Mouse (Mus musculus): ENCODE results near the gene Prpf6. TPM values are rescaled to one million over a fixed set of nuclear protein-coding genes. Genes with fewer than 3 reads are reported as not detected.

Prpf6 gene
- polyA plus RNA-seq, 1 experiment from 2014 or later = 79.3 TPM

GRCm38 (mm10) chr2:181598454-181599351 is 7.0 kb downstream of the Prpf6 start, which contains the start of gene Samd10:
Samd10 (minus strand) TSS chr2:181599212.
- Histone ChIP-seq H3K9ac (replicated peaks) (peak within 1 kb of the TSS; percentile 69), H3K4me3 (replicated peaks) (peak within 1 kb of the TSS; percentile 67), H3K27ac (0 out of 2 replicates have a peak within 1 kb of the TSS, but pooled peaks have one; percentile 23), H3K27me3 (peaks cover 27% of the 10 kb centered on the region), H3K4me1 (replicated peaks) (peaks cover 27% of the 10 kb centered on the region), H3K4me2 (peak within 1 kb of the TSS; percentile 87), H3K36me3 (no peaks in the 10 kb centered on the region), H3K9me3 (no peaks in the 10 kb centered on the region)
- WGBS = 2% methylated on average over 71 of the region's 71 CpGs
- no peak for ATAC-seq (ENCODE audit: insufficient number of reproducible peaks, insufficient read depth, low FRiP score, low TSS enrichment, low read depth)

- peak overlapping the region; percentile 88; the same call in 1 of the 2 replicates for H3K9ac ChIP-seq (replicated peaks)
- H3K9me3 ChIP-seq = no peaks in the 10 kb centered on the region
- H3K4me2 ChIP-seq = peak overlapping the region; percentile 77
- H3K4me3 ChIP-seq (replicated peaks) = peak overlapping the region; percentile 93
- peaks cover 27% of the 10 kb centered on the region for H3K4me1 ChIP-seq (replicated peaks)
- peak overlapping the region; percentile 77; the same call in 1 of the 2 replicates for H3K27ac ChIP-seq
- peaks cover 27% of the 10 kb centered on the region for H3K27me3 ChIP-seq
- 55% methylated on average over 6 of the region's 6 CpGs for WGBS
- ATAC-seq (ENCODE audit: insufficient number of reproducible peaks, insufficient read depth, low FRiP score, low TSS enrichment, low read depth) = no peak
- no peaks in the 10 kb centered on the region for H3K36me3 ChIP-seq
Measured at GRCm38 (mm10) chr2:181600226-181600758, 8.6 kb downstream of the Prpf6 start.

GRCm38 (mm10) chr2:181600828-181601750 is 9.4 kb downstream of the Prpf6 start:
- H3K27ac ChIP-seq = peak overlapping the region; percentile 77
- H3K36me3 ChIP-seq = 0 out of 2 replicates have a peak, but pooled peaks cover 5% of the 10 kb centered on the region
- no peaks in the 10 kb centered on the region for H3K9me3 ChIP-seq
- peaks cover 27% of the 10 kb centered on the region for H3K4me1 ChIP-seq (replicated peaks)
- 1% methylated on average over 57 of the region's 57 CpGs for WGBS
- peaks cover 27% of the 10 kb centered on the region for H3K27me3 ChIP-seq
- ATAC-seq (ENCODE audit: insufficient number of reproducible peaks, insufficient read depth, low FRiP score, low TSS enrichment, low read depth) = peak; percentile 95
- peak overlapping the region; percentile 88 for H3K9ac ChIP-seq (replicated peaks)
- peak overlapping the region; percentile 93 for H3K4me3 ChIP-seq (replicated peaks)
- peak overlapping the region; percentile 77 for H3K4me2 ChIP-seq

- no peak for ATAC-seq (ENCODE audit: insufficient number of reproducible peaks, insufficient read depth, low FRiP score, low TSS enrichment, low read depth)
- peaks cover 27% of the 10 kb centered on the region for H3K4me1 ChIP-seq (replicated peaks)
- WGBS = 24% methylated on average over 10 of the region's 10 CpGs
Measured at GRCm38 (mm10) chr2:181601751-181602145, 10.1 kb downstream of the Prpf6 start.

GRCm38 (mm10) chr2:181602367-181602766 is 10.7 kb downstream of the Prpf6 start:
- Histone ChIP-seq H3K4me3 (replicated peaks) (peak overlapping the region; percentile 93), H3K4me2 (peak overlapping the region; percentile 77)

More at GRCm38 (mm10) chr2:181601751-181602145, 10.1 kb downstream of the Prpf6 start:
- H3K36me3 ChIP-seq = 0 out of 2 replicates have a peak, but pooled peaks cover 5% of the 10 kb centered on the region
- H3K27me3 ChIP-seq = peaks cover 27% of the 10 kb centered on the region
- no peaks in the 10 kb centered on the region for H3K9me3 ChIP-seq
- peak overlapping the region; percentile 88 for H3K9ac ChIP-seq (replicated peaks)
- peak overlapping the region; percentile 72 for H3K27ac ChIP-seq
- peak overlapping the region; percentile 77 for H3K4me2 ChIP-seq
- peak overlapping the region; percentile 93 for H3K4me3 ChIP-seq (replicated peaks)

GRCm38 (mm10) chr2:181618761-181619495 is 27.3 kb downstream of the Prpf6 start:
- Histone ChIP-seq H3K9ac (replicated peaks) (no peak overlapping the region), H3K9me3 (no peaks in the 10 kb centered on the region), H3K27ac (no peak overlapping the region), H3K4me3 (replicated peaks) (no peak overlapping the region), H3K4me2 (no peak overlapping the region), H3K36me3 (peaks cover 73% of the 10 kb centered on the region), H3K27me3 (no peaks in the 10 kb centered on the region), H3K4me1 (replicated peaks) (no peaks in the 10 kb centered on the region)
- no peak for ATAC-seq (ENCODE audit: insufficient number of reproducible peaks, insufficient read depth, low FRiP score, low TSS enrichment, low read depth)
- 80% methylated on average over 5 of the region's 5 CpGs for WGBS

More at GRCm38 (mm10) chr2:181602367-181602766, 10.7 kb downstream of the Prpf6 start:
- 79% methylated on average over 4 of the region's 4 CpGs for WGBS
- Histone ChIP-seq H3K36me3 (0 out of 2 replicates have a peak, but pooled peaks cover 5% of the 10 kb centered on the region), H3K27me3 (peaks cover 27% of the 10 kb centered on the region), H3K9ac (replicated peaks) (no peak overlapping the region), H3K27ac (no peak overlapping the region), H3K9me3 (no peaks in the 10 kb centered on the region), H3K4me1 (replicated peaks) (peaks cover 27% of the 10 kb centered on the region)
- ATAC-seq (ENCODE audit: insufficient number of reproducible peaks, insufficient read depth, low FRiP score, low TSS enrichment, low read depth) = no peak

- no peaks in the 10 kb centered on the region for H3K4me1 ChIP-seq (replicated peaks)
- H3K36me3 ChIP-seq = peaks cover 72% of the 10 kb centered on the region
- H3K9me3 ChIP-seq = no peaks in the 10 kb centered on the region
- H3K9ac ChIP-seq (replicated peaks) = no peak overlapping the region
- no peak overlapping the region for H3K4me2 ChIP-seq
- no peak for ATAC-seq (ENCODE audit: insufficient number of reproducible peaks, insufficient read depth, low FRiP score, low TSS enrichment, low read depth)
- no peaks in the 10 kb centered on the region for H3K27me3 ChIP-seq
- H3K4me3 ChIP-seq (replicated peaks) = no peak overlapping the region
- no peak overlapping the region for H3K27ac ChIP-seq
Measured at GRCm38 (mm10) chr2:181623401-181623800, 31.7 kb downstream of the Prpf6 start.

- Histone ChIP-seq H3K27me3 (no peaks in the 10 kb centered on the region), H3K9ac (replicated peaks) (no peak overlapping the region), H3K27ac (no peak overlapping the region), H3K4me1 (replicated peaks) (no peaks in the 10 kb centered on the region), H3K9me3 (no peaks in the 10 kb centered on the region), H3K4me2 (no peak overlapping the region), H3K36me3 (peaks cover 72% of the 10 kb centered on the region), H3K4me3 (replicated peaks) (no peak overlapping the region)
- ATAC-seq (ENCODE audit: insufficient number of reproducible peaks, insufficient read depth, low FRiP score, low TSS enrichment, low read depth) = no peak
Measured at GRCm38 (mm10) chr2:181628471-181628870, 36.8 kb downstream of the Prpf6 start.

GRCm38 (mm10) chr2:181632624-181633023 is 41.0 kb downstream of the Prpf6 start:
- no peaks in the 10 kb centered on the region for H3K4me1 ChIP-seq (replicated peaks)
- no peak overlapping the region for H3K4me3 ChIP-seq (replicated peaks)
- H3K4me2 ChIP-seq = no peak overlapping the region
- WGBS = 93% methylated on average over 6 of the region's 6 CpGs
- no peaks in the 10 kb centered on the region for H3K27me3 ChIP-seq
- peaks cover 84% of the 10 kb centered on the region for H3K36me3 ChIP-seq
- no peak overlapping the region for H3K27ac ChIP-seq
- no peak for ATAC-seq (ENCODE audit: insufficient number of reproducible peaks, insufficient read depth, low FRiP score, low TSS enrichment, low read depth)
- no peaks in the 10 kb centered on the region for H3K9me3 ChIP-seq
- no peak overlapping the region for H3K9ac ChIP-seq (replicated peaks)

GRCm38 (mm10) chr2:181635865-181636264 is 44.2 kb downstream of the Prpf6 start:
- Histone ChIP-seq H3K36me3 (peaks cover 90% of the 10 kb centered on the region), H3K4me3 (replicated peaks) (no peak overlapping the region), H3K27ac (no peak overlapping the region), H3K9ac (replicated peaks) (no peak overlapping the region), H3K4me2 (no peak overlapping the region), H3K4me1 (replicated peaks) (no peaks in the 10 kb centered on the region), H3K27me3 (no peaks in the 10 kb centered on the region), H3K9me3 (no peaks in the 10 kb centered on the region)
- ATAC-seq (ENCODE audit: insufficient number of reproducible peaks, insufficient read depth, low FRiP score, low TSS enrichment, low read depth) = no peak
- 90% methylated on average over 3 of the region's 3 CpGs for whole genome bisulfite sequencing

Data from limb, embryonic 12.5 days (tissue).